Mouse (Mus musculus): ENCODE data around the gene Espn. TPM values are rescaled to one million over a fixed set of nuclear protein-coding genes. Genes with fewer than 3 reads are reported as not detected.

Espn gene
- total and polyA plus RNA-seq, 3 experiments, result 5.0 to 19.6 TPM; not detected in 1

GRCm38 (mm10) chr4:152115921-152116612 lies 36.1 kb downstream of the Espn start, which contains the start of gene Tnfrsf25:
Tnfrsf25 (plus strand) TSS chr4:152115934.
- Histone ChIP-seq H3K36me3 (ENCODE audit: control insufficient read depth in 1 of 2, insufficient read depth in 2 of 2, low read length in 2 of 2) (no peaks in the 10 kb centered on the region), H3K4me3 (ENCODE audit: control insufficient read depth in 1 of 2, insufficient read depth in 1 of 2, low read depth in 2 of 2, low read length in 2 of 2) (no peak within 1 kb of the TSS), H3K4me1 (ENCODE audit: control insufficient read depth in 1 of 2, insufficient read depth in 2 of 2, low read length in 2 of 2) (no peaks in the 10 kb centered on the region), H3K9ac (ENCODE audit: control insufficient read depth, low read depth, low read length, poor library complexity, severe bottlenecking) (no peak within 1 kb of the TSS), H3K9me3 (replicated peaks; ENCODE audit: insufficient read depth, low read length) (no peaks in the 10 kb centered on the region), H3K27ac (ENCODE audit: control insufficient read depth, low read depth, low read length) (no peak within 1 kb of the TSS), H3K27me3 (ENCODE audit: control insufficient read depth in 1 of 2, insufficient read depth in 2 of 2, low read length in 2 of 2) (no peaks in the 10 kb centered on the region), H3K79me2 (ENCODE audit: control insufficient read depth, insufficient read depth, low read length, poor library complexity) (no peaks in the 10 kb centered on the region)
- DNase-seq (ENCODE audit: low read depth, low spot score), result no peak
- TF ChIP-seq MYB (IDR thresholded peaks at IDR 0.05; ENCODE audit: low read depth, low read length) (no peak), MAZ (IDR thresholded peaks at IDR 0.05; ENCODE audit: low read depth, low read length) (no peak), TCF12 (IDR thresholded peaks at IDR 0.05; ENCODE audit: low read depth, low read length) (no peak), UBTF (IDR thresholded peaks at IDR 0.05; ENCODE audit: borderline replicate concordance, insufficient read depth, low read depth, low read length) (no peak), BHLHE40 (IDR thresholded peaks at IDR 0.05; ENCODE audit: borderline replicate concordance, low read depth, low read length) (no peak)

GRCm38 (mm10) chr4:152114080-152114479 lies 38.1 kb downstream of the Espn start:
- H3K36me3 ChIP-seq (ENCODE audit: control insufficient read depth in 1 of 2, insufficient read depth in 2 of 2, low read length in 2 of 2), result peaks cover 0 to 10% of the 10 kb centered on the region in 2 experiments; a peak in 3 of 4 replicates
- H3K4me3 ChIP-seq (ENCODE audit: control insufficient read depth in 1 of 2, insufficient read depth in 1 of 2, low read depth in 2 of 2, low read length in 2 of 2), result no peak overlapping the region
- H3K79me2 ChIP-seq (ENCODE audit: control insufficient read depth, insufficient read depth, low read length, poor library complexity), result no peaks in the 10 kb centered on the region
- H3K27ac ChIP-seq (ENCODE audit: control insufficient read depth, low read depth, low read length), result no peak overlapping the region
- no peak overlapping the region for H3K9ac ChIP-seq (ENCODE audit: control insufficient read depth, low read depth, low read length, poor library complexity, severe bottlenecking)
- peaks cover 7 to 9% of the 10 kb centered on the region in 2 experiments for H3K4me1 ChIP-seq (ENCODE audit: control insufficient read depth in 1 of 2, insufficient read depth in 2 of 2, low read length in 2 of 2)
- no peaks in the 10 kb centered on the region for H3K9me3 ChIP-seq (replicated peaks; ENCODE audit: insufficient read depth, low read length)
- DNase-seq (ENCODE audit: low read depth, low spot score), result no peak
- TF ChIP-seq MEF2A (IDR thresholded peaks at IDR 0.05; ENCODE audit: extremely low read depth, insufficient replicate concordance, low read depth, low read length, poor library complexity, severe bottlenecking), result no peak
- TF ChIP-seq GABPA (IDR thresholded peaks at IDR 0.05; ENCODE audit: low read depth, low read length), result no peak
- TF ChIP-seq ZC3H11A (IDR thresholded peaks at IDR 0.05; ENCODE audit: low read depth, low read length), result no peak
- no peak for TF ChIP-seq ZKSCAN1 (IDR thresholded peaks at IDR 0.05; ENCODE audit: low read depth, low read length)
- no peak for TF ChIP-seq MAZ (IDR thresholded peaks at IDR 0.05; ENCODE audit: low read depth, low read length)
- TF ChIP-seq CTCF (IDR thresholded peaks at IDR 0.05 in 2 of 3, conservative IDR thresholded peaks at IDR 0.05 in 1 of 3; ENCODE audit: control insufficient read depth in 1 of 3, insufficient read depth in 1 of 3, low read depth in 2 of 3, low read length in 3 of 3, poor library complexity in 1 of 3, severe bottlenecking in 1 of 3), result no peak
- TF ChIP-seq EP300 (IDR thresholded peaks at IDR 0.05; ENCODE audit: low read depth in 1 of 2, low read length in 2 of 2), result no peak
- no peak for TF ChIP-seq ZNF384 (IDR thresholded peaks at IDR 0.05; ENCODE audit: low read depth, low read length)
- no peak for TF ChIP-seq MYB (IDR thresholded peaks at IDR 0.05; ENCODE audit: low read depth, low read length)
- no peak for TF ChIP-seq KAT2A (conservative IDR thresholded peaks at IDR 0.05; ENCODE audit: low read depth, low read length)
- TF ChIP-seq USF1 (IDR thresholded peaks at IDR 0.05; ENCODE audit: low read depth, low read length), result no peak
- TF ChIP-seq HCFC1 (IDR thresholded peaks at IDR 0.05; ENCODE audit: low read depth, low read length), result no peak
- TF ChIP-seq ETS1 (IDR thresholded peaks at IDR 0.05; ENCODE audit: low read depth, low read length), result no peak
- no peak for TF ChIP-seq POLR2AphosphoS2 (IDR thresholded peaks at IDR 0.05; ENCODE audit: low read length)
- no peak for TF ChIP-seq ZMIZ1 (IDR thresholded peaks at IDR 0.05; ENCODE audit: low read depth, low read length)
- no peak for TF ChIP-seq POLR2A (IDR thresholded peaks at IDR 0.05; ENCODE audit: control insufficient read depth in 1 of 2, insufficient read depth in 1 of 2, low read depth in 1 of 2, low read length in 2 of 2, poor library complexity in 1 of 2)
- TF ChIP-seq CHD2 (IDR thresholded peaks at IDR 0.05; ENCODE audit: low read length), result no peak
- TF ChIP-seq MYC (IDR thresholded peaks at IDR 0.05; ENCODE audit: low read depth, low read length), result no peak
- H3K27me3 ChIP-seq (ENCODE audit: control insufficient read depth in 1 of 2, insufficient read depth in 2 of 2, low read length in 2 of 2), result no peaks in the 10 kb centered on the region

Data from MEL (cell line).